Mouse (Mus musculus): Measurements from ENCODE around the gene Meis2. TPM values are rescaled to one million over a fixed set of nuclear protein-coding genes. Genes with fewer than 3 reads are reported as not detected.

The Meis2 gene
- polyA plus RNA-seq, 1 experiment from 2014 or later, result 65.7 TPM

- no peak for DNase-seq (ENCODE audit: low spot score)
- Histone ChIP-seq H3K36me3 (peaks cover 16% of the 10 kb centered on the region), H3K27ac (no peak overlapping the region), H3K27me3 (ENCODE audit: low read depth, poor library complexity, severe bottlenecking) (no peaks in the 10 kb centered on the region), H3K4me3 (no peak overlapping the region), H3K4me1 (no peaks in the 10 kb centered on the region), H3K9me3 (replicated peaks) (no peaks in the 10 kb centered on the region)
- 89% methylated on average over 9 of the region's 9 CpGs for WGBS
These were observed 95.4 kb downstream of the Meis2 start for GRCm38 (mm10) chr2:115970091-115970820.

DNA sequence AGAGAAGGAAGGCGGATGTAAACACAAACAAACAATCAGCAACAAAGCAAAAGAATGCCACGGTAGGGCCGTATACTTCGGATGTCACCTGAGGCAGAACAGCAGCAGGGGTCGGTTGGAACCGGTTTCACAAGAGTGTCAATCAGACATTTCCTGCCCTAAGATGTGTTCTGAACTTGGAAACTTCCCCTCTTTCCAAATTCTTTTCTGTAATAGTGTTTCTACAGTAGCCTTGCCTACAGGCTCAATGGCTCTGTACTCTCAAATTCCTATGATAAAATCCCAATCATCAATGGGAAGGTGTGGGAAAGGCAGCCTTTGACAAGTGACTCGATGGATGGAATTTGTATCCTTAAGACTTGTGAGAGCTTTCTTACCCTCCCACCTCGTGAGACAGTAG, 96.4 kb downstream of the Meis2 start:
- DNase-seq (ENCODE audit: low spot score), result no peak
- WGBS, result 67% methylated on average over 8 of the region's 8 CpGs
- Histone ChIP-seq H3K4me1 (no peaks in the 10 kb centered on the region; the same call in 1 of the 2 replicates), H3K9me3 (replicated peaks) (no peaks in the 10 kb centered on the region), H3K27me3 (ENCODE audit: low read depth, poor library complexity, severe bottlenecking) (no peaks in the 10 kb centered on the region), H3K27ac (no peak overlapping the region), H3K36me3 (peaks cover 15% of the 10 kb centered on the region), H3K4me3 (no peak overlapping the region)

DNA sequence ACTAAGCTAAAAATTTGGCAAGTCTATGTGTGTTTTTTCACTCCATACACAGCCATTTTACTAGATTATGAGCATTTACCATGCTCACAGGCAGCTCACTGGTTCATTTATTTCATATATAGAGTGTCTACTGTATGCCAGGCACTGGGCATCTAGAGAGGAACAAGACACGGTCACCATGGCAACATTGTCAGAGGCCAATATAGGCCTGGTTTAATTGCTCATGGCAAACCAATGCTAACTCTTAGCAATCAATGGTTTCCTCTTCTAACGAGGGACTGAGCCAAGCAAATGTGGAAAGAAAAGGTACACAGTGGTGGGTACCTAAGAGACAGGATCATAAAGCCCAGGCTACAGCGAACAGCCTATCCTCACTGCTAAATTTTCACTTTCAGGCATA, 100.7 kb downstream of the Meis2 start:
- Histone ChIP-seq H3K4me3 (no peak overlapping the region), H3K27me3 (ENCODE audit: low read depth, poor library complexity, severe bottlenecking) (no peaks in the 10 kb centered on the region), H3K4me1 (peaks cover 6% of the 10 kb centered on the region), H3K9me3 (replicated peaks) (no peaks in the 10 kb centered on the region), H3K36me3 (peaks cover 12% of the 10 kb centered on the region), H3K27ac (no peak overlapping the region)
- 76% methylated on average over 3 of the region's 3 CpGs for WGBS
- DNase-seq (ENCODE audit: low spot score), result no peak

DNA sequence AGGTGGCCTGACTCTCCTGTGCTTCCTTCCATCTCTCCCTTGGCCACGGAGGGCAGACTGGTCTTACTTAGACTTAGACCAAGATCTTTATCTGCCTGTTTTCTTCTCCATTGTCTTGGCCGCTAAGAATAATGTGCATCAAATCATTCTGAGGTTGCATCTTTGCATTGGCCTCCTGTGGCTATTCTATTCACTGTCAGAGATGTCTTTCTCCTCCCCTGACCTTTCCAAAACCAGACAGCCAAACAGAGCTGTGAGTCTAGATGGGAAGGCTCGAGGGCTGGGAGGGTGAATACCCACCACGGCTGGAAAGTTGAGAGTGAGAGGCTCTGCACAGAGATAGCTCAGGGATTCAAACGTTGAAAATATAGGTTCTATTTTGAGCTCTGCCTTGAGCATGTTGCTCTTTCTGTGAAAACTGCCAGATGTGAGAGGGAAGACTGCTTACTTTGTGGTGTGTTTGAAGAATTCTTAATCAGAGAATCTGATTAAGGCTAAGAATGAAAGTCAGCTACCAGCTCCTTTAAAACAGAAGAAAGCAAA, 102.3 kb downstream of the Meis2 start:
- Histone ChIP-seq H3K36me3 (peaks cover 12% of the 10 kb centered on the region), H3K4me3 (no peak overlapping the region), H3K27ac (no peak overlapping the region), H3K27me3 (ENCODE audit: low read depth, poor library complexity, severe bottlenecking) (no peaks in the 10 kb centered on the region), H3K4me1 (peaks cover 6% of the 10 kb centered on the region), H3K9me3 (replicated peaks) (no peaks in the 10 kb centered on the region)
- DNase-seq (ENCODE audit: low spot score), result no peak
- 67% methylated on average over 5 of the region's 5 CpGs for WGBS

- Histone ChIP-seq H3K9me3 (replicated peaks) (no peaks in the 10 kb centered on the region), H3K36me3 (peaks cover 12% of the 10 kb centered on the region), H3K27ac (no peak overlapping the region), H3K4me1 (peaks cover 7% of the 10 kb centered on the region), H3K4me3 (no peak overlapping the region), H3K27me3 (ENCODE audit: low read depth, poor library complexity, severe bottlenecking) (no peaks in the 10 kb centered on the region)
- DNase-seq (ENCODE audit: low spot score), result no peak
- WGBS, result 84% methylated on average over 3 of the region's 3 CpGs
These were observed 102.9 kb downstream of the Meis2 start for GRCm38 (mm10) chr2:115962728-115963127.

DNA sequence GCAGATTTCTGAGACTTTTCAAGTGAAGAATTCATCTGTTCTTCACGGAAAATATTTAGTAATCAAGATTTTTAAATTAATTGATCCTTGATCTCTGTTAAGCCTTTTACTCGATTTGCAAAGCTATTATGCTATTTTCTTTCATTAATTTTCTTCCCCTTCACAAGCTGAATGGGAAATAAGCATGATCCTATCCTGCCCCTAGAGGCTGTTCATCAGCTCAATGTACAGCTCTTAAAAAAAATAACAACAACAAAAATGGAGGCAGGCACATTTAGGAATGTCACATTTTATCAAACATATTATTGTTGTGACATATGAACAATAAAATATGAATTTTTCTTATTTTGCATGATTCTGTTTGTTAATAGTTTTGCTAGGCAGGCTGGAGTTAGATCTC, 103.5 kb downstream of the Meis2 start:
- Histone ChIP-seq H3K36me3 (peaks cover 12% of the 10 kb centered on the region), H3K4me1 (peaks cover 10% of the 10 kb centered on the region), H3K27me3 (ENCODE audit: low read depth, poor library complexity, severe bottlenecking) (no peaks in the 10 kb centered on the region), H3K4me3 (no peak overlapping the region), H3K9me3 (replicated peaks) (no peaks in the 10 kb centered on the region), H3K27ac (no peak overlapping the region)
- WGBS, result 88% methylated on average over 2 of the region's 2 CpGs
- DNase-seq (ENCODE audit: low spot score), result no peak

- WGBS, result 92% methylated on average over 7 of the region's 7 CpGs
These were observed 105.0 kb downstream of the Meis2 start for GRCm38 (mm10) chr2:115960615-115961014.

GRCm38 (mm10) chr2:115956786-115957185, 108.9 kb downstream of the Meis2 start:
- no peak for DNase-seq (ENCODE audit: low spot score)
- 90% methylated on average over 2 of the region's 2 CpGs for WGBS

More at GRCm38 (mm10) chr2:115960615-115961014, 105.0 kb downstream of the Meis2 start:
- peaks cover 3% of the 10 kb centered on the region; the same call in 1 of the 2 replicates for H3K36me3 ChIP-seq
- peaks cover 10% of the 10 kb centered on the region for H3K4me1 ChIP-seq
- no peak overlapping the region for H3K27ac ChIP-seq
- H3K9me3 ChIP-seq (replicated peaks), result no peaks in the 10 kb centered on the region
- no peaks in the 10 kb centered on the region for H3K27me3 ChIP-seq (ENCODE audit: low read depth, poor library complexity, severe bottlenecking)
- DNase-seq (ENCODE audit: low spot score), result no peak
- H3K4me3 ChIP-seq, result no peak overlapping the region

GRCm38 (mm10) chr2:115950645-115951044, 115.0 kb downstream of the Meis2 start:
- Histone ChIP-seq H3K27ac (no peak overlapping the region), H3K36me3 (peaks cover 26% of the 10 kb centered on the region), H3K9me3 (replicated peaks) (no peaks in the 10 kb centered on the region), H3K4me1 (peaks cover 14% of the 10 kb centered on the region), H3K27me3 (ENCODE audit: low read depth, poor library complexity, severe bottlenecking) (no peaks in the 10 kb centered on the region), H3K4me3 (no peak overlapping the region)
- DNase-seq (ENCODE audit: low spot score), result no peak
- 73% methylated on average over 3 of the region's 3 CpGs for WGBS

More at GRCm38 (mm10) chr2:115956786-115957185, 108.9 kb downstream of the Meis2 start:
- Histone ChIP-seq H3K27ac (no peak overlapping the region), H3K4me1 (peaks cover 9% of the 10 kb centered on the region), H3K27me3 (ENCODE audit: low read depth, poor library complexity, severe bottlenecking) (no peaks in the 10 kb centered on the region), H3K36me3 (peaks cover 4% of the 10 kb centered on the region), H3K4me3 (no peak overlapping the region), H3K9me3 (replicated peaks) (no peaks in the 10 kb centered on the region)

- Histone ChIP-seq H3K9me3 (replicated peaks) (no peaks in the 10 kb centered on the region), H3K27me3 (ENCODE audit: low read depth, poor library complexity, severe bottlenecking) (no peaks in the 10 kb centered on the region), H3K4me1 (peaks cover 14% of the 10 kb centered on the region), H3K27ac (no peak overlapping the region), H3K4me3 (no peak overlapping the region), H3K36me3 (peaks cover 35% of the 10 kb centered on the region)
- WGBS, result 92% methylated on average over 7 of the region's 7 CpGs
- DNase-seq (ENCODE audit: low spot score), result no peak
These were observed 116.8 kb downstream of the Meis2 start for GRCm38 (mm10) chr2:115948630-115949426.

GRCm38 (mm10) chr2:115947714-115948226, 117.9 kb downstream of the Meis2 start:
- 33% methylated on average over 7 of the region's 7 CpGs for WGBS
- DNase-seq (ENCODE audit: low spot score), result no peak
- Histone ChIP-seq H3K27me3 (ENCODE audit: low read depth, poor library complexity, severe bottlenecking) (no peaks in the 10 kb centered on the region), H3K4me3 (no peak overlapping the region), H3K9me3 (replicated peaks) (no peaks in the 10 kb centered on the region), H3K4me1 (peaks cover 14% of the 10 kb centered on the region), H3K27ac (no peak overlapping the region), H3K36me3 (peaks cover 37% of the 10 kb centered on the region)

- WGBS, result 75% methylated on average over 8 of the region's 8 CpGs
- peaks cover 34% of the 10 kb centered on the region for H3K36me3 ChIP-seq
These were observed 122.6 kb downstream of the Meis2 start for GRCm38 (mm10) chr2:115943044-115943443.

DNA sequence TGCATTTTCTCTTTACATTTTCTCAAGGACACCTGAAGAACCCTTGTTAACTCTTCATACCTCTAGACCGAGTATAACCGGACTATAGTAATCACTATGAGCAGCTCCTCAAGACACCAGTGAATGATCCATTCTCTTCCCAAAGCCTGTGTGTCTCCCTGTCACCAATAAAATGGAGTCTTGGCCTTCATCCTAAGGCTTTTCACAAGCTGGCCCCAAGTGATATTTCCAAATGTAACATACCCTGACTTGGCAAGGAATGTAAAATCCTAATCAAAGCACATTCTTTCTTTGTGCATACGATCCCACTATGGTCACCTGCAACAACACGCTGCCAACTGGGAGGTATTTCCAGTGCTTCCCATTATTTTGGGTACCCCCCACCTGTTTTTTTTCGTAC, 125.8 kb downstream of the Meis2 start:
- no peak for DNase-seq (ENCODE audit: low spot score)
- 96% methylated on average over 5 of the region's 5 CpGs for WGBS

More at GRCm38 (mm10) chr2:115943044-115943443, 122.6 kb downstream of the Meis2 start:
- Histone ChIP-seq H3K4me1 (peaks cover 6% of the 10 kb centered on the region), H3K27me3 (ENCODE audit: low read depth, poor library complexity, severe bottlenecking) (no peaks in the 10 kb centered on the region), H3K27ac (no peak overlapping the region), H3K4me3 (no peak overlapping the region), H3K9me3 (replicated peaks) (no peaks in the 10 kb centered on the region)
- DNase-seq (ENCODE audit: low spot score), result no peak

More for the DNA sequence above, 125.8 kb downstream of the Meis2 start:
- Histone ChIP-seq H3K36me3 (peaks cover 22% of the 10 kb centered on the region), H3K27me3 (ENCODE audit: low read depth, poor library complexity, severe bottlenecking) (no peaks in the 10 kb centered on the region), H3K4me1 (no peaks in the 10 kb centered on the region), H3K27ac (no peak overlapping the region), H3K9me3 (replicated peaks) (no peaks in the 10 kb centered on the region), H3K4me3 (no peak overlapping the region)

All from limb, embryonic 10.5 days (tissue).